Mouse (Mus musculus) forebrain, postnatal 0 days (tissue): ENCODE measurements around the gene Rtl5. TPM values are rescaled to one million over a fixed set of nuclear protein-coding genes. Genes with fewer than 3 reads are reported as not detected.

Experiments
- ATAC-seq: fragments of 200-750 bp; cut with Nextera tagmentation; 2 replicates; pipeline ENCODE4 v1.8.0; 2017; ENCODE audit warnings: mild to moderate bottlenecking, moderate library complexity
- DNase-seq: peaks from one replicate; pipeline ENCODE4 v3.0.0-alpha.2; 2015
- H3K27ac ChIP-seq: fragments of 300-500 bp; sonication (generic); 2 replicates; pipeline ENCODE4 v1.5.1; 2014; ENCODE audit warnings: low read depth, mild to moderate bottlenecking, antibody characterized with exemption, low read length, moderate library complexity, mixed read lengths
- H3K27me3 ChIP-seq: fragments of 300-500 bp; sonication (generic); 2 replicates; pipeline ENCODE4 v1.6.1; 2014; ENCODE audit warnings: mild to moderate bottlenecking, low read length, mixed read lengths; ENCODE audit not compliant: insufficient read depth
- H3K36me3 ChIP-seq: fragments of 300-500 bp; sonication (generic); 2 replicates; pipeline ENCODE4 v1.6.1; 2014; ENCODE audit warnings: mild to moderate bottlenecking, moderate library complexity; ENCODE audit not compliant: insufficient read depth
- H3K4me1 ChIP-seq: fragments of 300-500 bp; sonication (generic); 2 replicates; pipeline ENCODE4 v1.6.1; 2014; ENCODE audit warnings: antibody characterized with exemption; ENCODE audit not compliant: insufficient read depth
- H3K4me2 ChIP-seq: fragments of 300-500 bp; sonication (generic); 2 replicates; pipeline ENCODE4 v1.6.1; 2014; ENCODE audit warnings: low read depth, mild to moderate bottlenecking, moderate library complexity
- H3K4me3 ChIP-seq: fragments of 300-500 bp; sonication (generic); 2 replicates; pipeline ENCODE4 v1.5.1; 2014; ENCODE audit warnings: low read depth, low read length, mixed read lengths
- H3K9ac ChIP-seq: fragments of 300-500 bp; sonication (generic); 2 replicates; pipeline ENCODE4 v1.6.1; 2014; ENCODE audit warnings: mild to moderate bottlenecking
- H3K9me3 ChIP-seq: fragments of 300-500 bp; sonication (generic); 2 replicates; pipeline ENCODE4 v1.6.1; 2016; ENCODE audit warnings: low read length
- CTCF ChIP-seq: sonication (generic); IDR thresholded peaks from 2 replicates; pipeline ENCODE4 v1.5.1; 2016; ENCODE audit warnings: antibody characterized with exemption, control low read depth, low read depth
- WGBS: fragments of 180-500 bp; shearing (Covaris S2); extraction: QIAGEN DNeasy Blood & Tissue Kit; methylation state at CpG from one replicate; pipeline ENCODE4 v1.1.7; 2014; 5-methylcytosine and 5-hydroxymethylcytosine counted together
- polyA plus RNA-seq: library from polyadenylated mRNA; unstranded; fragments of >200 nt; fragmentation: Nextera tagmentation; extraction: Ambion mirVana; gene quantifications from 2 replicates; pipeline ENCODE4 v1.2.1, GENCODE M21; 2015
- total RNA-seq: library from RNA; depleted of rRNA; stranded (reverse); fragments of >200 nt; gene quantifications from 2 replicates; pipeline ENCODE4 v1.2.3, GENCODE M21; 2014

Rtl5 gene
- total and polyA plus RNA-seq, 2 experiments from 2014 or later: 6.0 to 39.5 TPM

GRCm38 (mm10) chrX:102053371-102053770, 17.7 kb downstream of the Rtl5 start:
- H3K27me3 ChIP-seq: no peaks in the 10 kb centered on the region; the same call in 1 of the 2 replicates
- no peaks in the 10 kb centered on the region for H3K4me1 ChIP-seq
- H3K36me3 ChIP-seq: no peaks in the 10 kb centered on the region
- WGBS: 94% methylated on average over 2 of the region's 2 CpGs
- H3K9me3 ChIP-seq: no peaks in the 10 kb centered on the region
- ATAC-seq (no peak), DNase-seq (no peak)
- no peak for TF ChIP-seq CTCF
- no peak overlapping the region for H3K9ac ChIP-seq
- H3K27ac ChIP-seq: no peak overlapping the region
- H3K4me2 ChIP-seq: no peak overlapping the region
- H3K4me3 ChIP-seq: no peak overlapping the region

DNA sequence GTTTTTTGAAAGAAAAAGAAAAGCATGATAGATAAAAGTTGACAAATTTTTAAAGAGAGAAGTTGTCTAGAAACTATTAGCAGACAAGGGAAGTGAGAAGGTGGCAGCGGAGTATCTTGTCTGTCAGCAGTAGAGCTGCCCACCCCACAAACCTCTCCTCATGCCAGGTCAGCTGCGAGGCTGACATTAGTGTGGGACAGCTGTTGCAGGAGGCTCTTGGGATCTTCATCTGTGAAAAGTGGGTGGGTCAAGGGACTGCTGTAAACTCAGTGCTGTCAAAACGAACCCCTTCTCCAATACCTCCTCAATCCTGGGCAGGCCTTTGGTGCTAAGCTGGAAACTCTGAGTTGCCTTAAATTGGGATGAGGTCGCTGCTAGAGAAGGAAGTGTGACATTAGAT, 19.9 kb downstream of the Rtl5 start:
- Histone ChIP-seq H3K9ac (no peak overlapping the region), H3K4me2 (no peak overlapping the region), H3K27ac (no peak overlapping the region), H3K36me3 (no peaks in the 10 kb centered on the region), H3K27me3 (no peaks in the 10 kb centered on the region; the same call in 1 of the 2 replicates), H3K9me3 (no peaks in the 10 kb centered on the region), H3K4me1 (no peaks in the 10 kb centered on the region), H3K4me3 (no peak overlapping the region)
- 75% methylated on average over 4 of the region's 4 CpGs for WGBS
- TF ChIP-seq CTCF: no peak
- ATAC-seq (no peak), DNase-seq (no peak)

GRCm38 (mm10) chrX:102050552-102050951, 20.6 kb downstream of the Rtl5 start:
- Histone ChIP-seq H3K27ac (no peak overlapping the region), H3K9me3 (no peaks in the 10 kb centered on the region), H3K4me3 (no peak overlapping the region), H3K4me2 (no peak overlapping the region), H3K27me3 (no peaks in the 10 kb centered on the region; the same call in 1 of the 2 replicates), H3K9ac (no peak overlapping the region), H3K4me1 (no peaks in the 10 kb centered on the region), H3K36me3 (no peaks in the 10 kb centered on the region)
- ATAC-seq (no peak), DNase-seq (no peak)
- TF ChIP-seq CTCF: no peak
- WGBS: 84% methylated on average over 6 of the region's 6 CpGs

DNA sequence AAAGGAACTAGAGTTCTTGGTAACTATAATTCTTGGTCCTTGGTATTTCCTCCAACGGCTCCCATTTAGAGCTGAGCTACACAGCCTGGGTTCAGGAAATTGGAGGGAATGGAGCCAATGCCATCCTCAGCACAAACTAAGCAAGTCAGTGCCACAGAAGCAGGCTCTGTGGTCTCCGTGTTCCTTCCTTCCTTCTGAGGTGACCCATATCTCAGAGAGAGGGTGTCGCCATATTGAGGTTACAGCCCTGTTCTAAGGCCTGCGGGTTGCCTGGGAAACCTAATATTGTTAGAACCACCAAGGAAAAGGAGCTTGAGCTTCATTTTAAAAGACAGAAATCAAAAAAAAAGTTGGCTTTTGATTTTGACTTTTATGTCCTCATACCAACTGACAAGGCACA, 28.7 kb downstream of the Rtl5 start:
- no peaks in the 10 kb centered on the region for H3K4me1 ChIP-seq
- no peak for ATAC-seq
- no peaks in the 10 kb centered on the region for H3K9me3 ChIP-seq
- no peak for DNase-seq
- no peak overlapping the region for H3K4me2 ChIP-seq
- no peaks in the 10 kb centered on the region for H3K27me3 ChIP-seq
- H3K27ac ChIP-seq: no peak overlapping the region
- H3K9ac ChIP-seq: no peak overlapping the region
- no peak for TF ChIP-seq CTCF
- 88% methylated on average over 4 of the region's 4 CpGs for WGBS
- no peak overlapping the region for H3K4me3 ChIP-seq
- H3K36me3 ChIP-seq: no peaks in the 10 kb centered on the region

- 54% methylated on average over 7 of the region's 7 CpGs for WGBS
- Histone ChIP-seq H3K27me3 (no peaks in the 10 kb centered on the region), H3K27ac (no peak overlapping the region), H3K36me3 (no peaks in the 10 kb centered on the region), H3K4me3 (no peak overlapping the region), H3K9me3 (no peaks in the 10 kb centered on the region), H3K4me2 (no peak overlapping the region), H3K9ac (no peak overlapping the region), H3K4me1 (no peaks in the 10 kb centered on the region)
- TF ChIP-seq CTCF: no peak
- DNase-seq (no peak), ATAC-seq (0 out of 2 replicates have a peak, but pooled peaks have one; percentile 12)
Observed at GRCm38 (mm10) chrX:102041562-102041961, 29.5 kb downstream of the Rtl5 start.

DNA sequence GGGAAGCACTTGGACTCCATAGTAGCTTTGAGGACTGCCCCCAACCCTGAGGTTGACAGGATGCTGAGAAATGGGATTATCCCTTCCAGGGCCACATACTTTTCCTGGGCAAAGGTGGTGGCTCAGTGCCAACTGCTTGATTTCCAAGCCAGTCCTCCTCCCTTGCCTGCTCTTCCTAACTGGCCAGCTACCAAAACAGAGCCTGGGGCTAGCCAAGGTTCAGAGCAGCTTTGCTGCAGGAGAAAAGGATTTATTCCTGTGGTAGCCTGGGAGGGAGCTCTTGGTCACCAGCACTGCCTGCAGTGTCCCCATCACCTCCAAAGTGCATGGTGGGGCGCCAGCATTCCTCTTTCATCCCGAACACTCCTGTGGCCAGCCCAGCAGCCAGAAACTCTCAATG, 33.6 kb downstream of the Rtl5 start:
- Histone ChIP-seq H3K36me3 (no peaks in the 10 kb centered on the region), H3K4me1 (no peaks in the 10 kb centered on the region), H3K9me3 (no peaks in the 10 kb centered on the region), H3K27ac (no peak overlapping the region), H3K27me3 (no peaks in the 10 kb centered on the region), H3K4me3 (no peak overlapping the region), H3K4me2 (no peak overlapping the region), H3K9ac (no peak overlapping the region)
- DNase-seq (no peak), ATAC-seq (no peak)
- no peak for TF ChIP-seq CTCF
- WGBS: 68% methylated on average over 2 of the region's 2 CpGs

- no peaks in the 10 kb centered on the region for H3K9me3 ChIP-seq
- no peak for TF ChIP-seq CTCF
- WGBS: 73% methylated on average over 3 of the region's 3 CpGs
Observed at GRCm38 (mm10) chrX:102036866-102037361, 34.2 kb downstream of the Rtl5 start.

More at GRCm38 (mm10) chrX:102036866-102037361, 34.2 kb downstream of the Rtl5 start:
- Histone ChIP-seq H3K4me1 (no peaks in the 10 kb centered on the region), H3K27ac (no peak overlapping the region), H3K36me3 (no peaks in the 10 kb centered on the region), H3K9ac (no peak overlapping the region), H3K27me3 (no peaks in the 10 kb centered on the region), H3K4me3 (no peak overlapping the region), H3K4me2 (no peak overlapping the region)
- DNase-seq: no peak
- no peak for ATAC-seq
